Mouse (Mus musculus) gastrocnemius, adult 18-20 months (tissue): ENCODE measurements at regions not wholly inside any gene's neighbourhood (a gene's known extent, or its start where the extent isn't known, plus 50 kb on each side); places are given as distances from the start of the nearest gene placed in this dataset.

Experiments used
- DNase-seq: peaks from one replicate; pipeline ENCODE4 v3.0.0; 2021; ENCODE audit warnings: low spot score

- no peak for DNase-seq
Measured at GRCm38 (mm10) chr15:72101730-72102129, 1732.6 kb upstream of the Gm6569 start.

DNA sequence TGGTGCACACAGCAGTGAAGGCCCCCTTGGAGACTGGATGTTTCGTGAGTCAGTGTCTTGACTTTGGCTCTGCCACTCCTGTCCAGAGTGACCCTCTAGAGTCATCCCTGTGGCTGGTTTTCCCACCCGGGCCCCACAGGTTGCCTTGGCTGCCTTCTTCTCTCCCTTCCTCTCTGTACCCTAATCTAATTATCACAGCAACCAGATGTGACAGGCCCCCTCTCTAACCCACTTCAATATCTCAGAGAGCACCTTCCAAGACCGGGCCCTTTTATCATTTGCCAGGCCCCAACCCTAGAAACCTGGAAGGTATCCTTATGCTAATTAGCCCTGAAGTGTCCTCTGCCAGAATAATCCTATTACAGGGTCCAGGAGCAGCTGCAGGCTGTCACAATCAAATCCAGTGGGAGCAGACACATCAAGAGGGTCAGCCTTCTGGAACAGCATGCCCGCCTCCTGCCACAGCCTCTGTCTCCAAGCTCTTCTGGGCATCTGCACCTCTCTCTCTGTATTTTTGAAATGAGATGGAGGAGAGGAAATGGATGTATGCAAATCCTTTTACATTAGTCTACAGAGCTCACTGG, 1728.4 kb upstream of the Gm6569 start:
- DNase-seq = no peak

- no peak for DNase-seq
Measured at GRCm38 (mm10) chr15:72110520-72110919, 1723.8 kb upstream of the Gm6569 start.

- DNase-seq = no peak
Measured at GRCm38 (mm10) chr15:72116772-72117171, 1717.6 kb upstream of the Gm6569 start.

GRCm38 (mm10) chr15:72134226-72134625, 1700.1 kb upstream of the Gm6569 start:
- DNase-seq = no peak

GRCm38 (mm10) chr15:72135992-72136617, 1698.3 kb upstream of the Gm6569 start:
- DNase-seq = no peak

GRCm38 (mm10) chr15:72140122-72140521, 1694.2 kb upstream of the Gm6569 start:
- no peak for DNase-seq

DNA sequence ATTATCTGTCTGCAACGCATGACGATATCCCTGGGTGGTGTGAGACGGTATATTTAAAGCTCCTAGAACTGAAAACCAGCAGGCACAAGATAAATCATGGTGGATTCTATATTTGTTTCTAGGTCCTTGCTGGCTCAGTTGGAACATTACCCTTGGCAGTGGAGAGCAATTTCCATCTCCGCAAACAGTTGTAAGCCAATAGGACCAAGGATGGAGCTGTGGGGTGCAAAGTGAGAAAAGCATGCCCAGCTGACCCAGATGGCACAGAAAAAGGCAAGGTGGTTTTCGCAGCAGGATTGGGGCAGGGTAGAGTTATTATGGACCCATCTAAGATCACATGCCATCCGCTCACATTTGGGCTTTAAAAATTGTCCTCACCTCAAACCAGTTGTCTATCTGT, 1683.8 kb upstream of the Gm6569 start:
- DNase-seq = no peak

- DNase-seq = no peak
Measured at GRCm38 (mm10) chr15:72158505-72158904, 1675.9 kb upstream of the Gm6569 start.

- DNase-seq = no peak
Measured at GRCm38 (mm10) chr15:72200861-72201260, 1633.5 kb upstream of the Gm6569 start.

GRCm38 (mm10) chr15:72201791-72202190, 1632.6 kb upstream of the Gm6569 start:
- no peak for DNase-seq

DNA sequence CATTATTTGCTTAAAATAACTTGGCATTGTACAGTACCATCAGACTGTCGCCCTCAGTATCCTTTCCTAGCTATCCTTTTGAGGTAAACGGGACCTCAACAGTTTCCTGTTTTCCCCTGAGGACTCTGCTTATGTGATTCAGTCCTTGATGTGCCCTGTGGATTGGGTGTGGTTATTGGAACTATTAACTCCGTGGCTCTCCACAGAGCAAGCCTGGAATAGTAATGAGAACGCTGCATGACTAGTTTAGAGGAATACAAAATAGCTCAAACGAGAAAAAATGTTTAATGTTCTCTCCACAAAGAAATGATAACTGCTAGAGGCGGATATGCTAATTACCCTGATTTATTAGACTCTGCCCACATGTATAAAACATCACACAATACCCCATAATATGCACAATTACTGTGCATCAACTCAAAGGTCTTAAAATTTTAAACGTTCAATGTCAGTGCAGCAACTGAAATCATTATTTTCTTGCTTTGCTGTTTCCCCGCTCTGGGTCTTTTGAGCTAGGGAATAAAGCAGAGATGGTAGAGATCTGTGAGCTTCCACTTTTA, 1629.0 kb upstream of the Gm6569 start:
- no peak for DNase-seq

- peak; percentile 16 for DNase-seq
Measured at GRCm38 (mm10) chr15:72205950-72206349, 1628.4 kb upstream of the Gm6569 start.

- no peak for DNase-seq
Measured at GRCm38 (mm10) chr15:72207589-72207988, 1626.8 kb upstream of the Gm6569 start.

GRCm38 (mm10) chr15:72208076-72208475, 1626.3 kb upstream of the Gm6569 start:
- DNase-seq = no peak

DNA sequence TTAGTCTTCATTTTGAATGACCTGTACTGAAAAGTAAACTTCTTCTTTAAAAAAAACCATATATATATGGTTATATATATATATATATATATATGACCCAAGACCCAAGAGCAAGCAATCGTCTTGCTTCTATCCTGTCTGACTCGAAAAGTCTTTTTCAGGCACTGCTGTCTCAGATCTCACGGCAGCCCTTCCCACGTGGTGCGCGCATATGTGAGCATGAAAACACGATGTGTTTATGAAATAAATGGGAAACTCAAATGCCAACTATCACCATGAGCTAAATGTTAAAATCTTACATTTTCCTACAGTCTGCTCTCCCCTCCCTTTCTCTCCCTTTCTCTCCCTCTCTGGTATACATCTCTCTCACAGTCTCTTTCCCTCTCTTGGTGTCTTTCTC, 1625.4 kb upstream of the Gm6569 start:
- DNase-seq = no peak

DNA sequence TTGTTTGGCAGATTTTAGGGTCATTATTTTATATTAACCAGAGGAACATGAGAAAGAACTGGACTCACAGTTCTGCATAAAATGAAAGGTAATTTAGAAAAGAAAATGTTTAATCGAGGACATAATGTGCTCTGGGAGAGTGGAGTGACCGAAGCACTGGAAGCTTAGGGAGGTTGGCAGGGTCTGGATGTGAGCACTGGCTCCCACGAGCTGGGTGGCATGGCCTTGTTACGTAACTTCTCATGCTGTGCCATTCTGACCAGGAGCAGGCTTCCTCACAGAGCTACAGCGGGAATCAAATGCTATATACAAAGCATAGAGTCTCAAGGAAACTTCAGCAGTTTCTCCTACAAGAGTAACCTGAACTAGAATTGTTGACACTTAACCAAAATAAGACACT, 1616.6 kb upstream of the Gm6569 start:
- no peak for DNase-seq

DNA sequence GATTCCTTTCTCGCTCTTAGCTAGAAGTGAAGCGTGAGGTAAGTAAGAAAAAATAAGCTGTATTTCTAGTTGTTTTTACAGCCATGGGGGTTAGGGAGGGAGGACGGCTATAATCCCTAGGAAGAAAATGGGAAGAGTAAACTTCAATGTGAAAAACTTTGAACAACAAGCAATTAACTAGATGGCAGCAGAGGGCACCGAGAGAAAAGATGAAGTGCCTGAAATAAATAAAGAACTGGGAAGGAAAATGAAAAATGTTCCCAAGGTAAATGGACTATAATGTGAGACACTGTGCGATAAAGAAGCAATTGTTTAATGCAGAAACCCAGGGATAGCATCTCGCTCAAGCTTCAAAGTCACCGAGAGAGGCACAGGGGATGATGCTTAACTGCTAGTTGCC, 1614.4 kb upstream of the Gm6569 start:
- no peak for DNase-seq

DNA sequence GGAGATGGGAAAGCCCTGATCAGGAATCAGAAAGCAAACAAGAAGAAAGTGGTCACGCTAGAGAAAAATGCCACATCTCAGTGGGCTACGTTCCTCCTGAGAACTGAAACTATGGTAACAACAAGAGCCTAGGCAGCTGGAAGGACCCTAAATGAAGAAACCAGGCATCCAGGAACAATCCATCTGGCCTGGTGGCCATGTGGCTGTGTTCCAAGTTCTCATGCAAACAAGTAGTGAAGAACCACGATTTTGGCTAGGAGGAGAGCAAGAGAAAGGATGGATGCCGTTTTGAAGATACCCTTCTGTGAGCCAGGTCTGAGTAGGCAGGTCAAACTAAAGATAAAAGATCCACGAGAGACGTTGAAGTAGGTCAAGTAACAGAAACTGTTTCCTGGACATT, 1613.6 kb upstream of the Gm6569 start:
- no peak for DNase-seq

DNA sequence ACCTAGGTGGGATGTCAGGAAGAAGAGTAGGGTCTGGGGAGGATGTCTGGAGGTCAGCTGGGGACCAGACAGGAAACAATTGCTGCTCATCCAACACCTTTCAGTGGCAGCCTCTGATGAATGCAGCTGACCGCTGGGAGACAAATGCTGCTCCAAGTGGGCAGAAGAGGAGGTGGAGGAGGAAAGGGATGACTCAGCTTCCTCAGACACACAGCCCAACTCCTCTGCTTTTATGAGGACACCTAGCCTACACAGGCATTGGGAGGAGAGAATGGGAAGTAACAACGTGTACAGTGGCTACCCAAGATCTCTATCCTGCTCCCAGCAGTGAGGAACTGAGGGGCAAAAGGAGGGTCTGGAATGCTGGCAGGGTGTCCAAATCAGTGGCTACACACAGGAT, 1602.0 kb upstream of the Gm6569 start:
- no peak for DNase-seq

- no peak for DNase-seq
Measured at GRCm38 (mm10) chr15:72264619-72265018, 1569.7 kb upstream of the Gm6569 start.

GRCm38 (mm10) chr15:72283846-72284245, 1550.5 kb upstream of the Gm6569 start:
- DNase-seq = no peak

DNA sequence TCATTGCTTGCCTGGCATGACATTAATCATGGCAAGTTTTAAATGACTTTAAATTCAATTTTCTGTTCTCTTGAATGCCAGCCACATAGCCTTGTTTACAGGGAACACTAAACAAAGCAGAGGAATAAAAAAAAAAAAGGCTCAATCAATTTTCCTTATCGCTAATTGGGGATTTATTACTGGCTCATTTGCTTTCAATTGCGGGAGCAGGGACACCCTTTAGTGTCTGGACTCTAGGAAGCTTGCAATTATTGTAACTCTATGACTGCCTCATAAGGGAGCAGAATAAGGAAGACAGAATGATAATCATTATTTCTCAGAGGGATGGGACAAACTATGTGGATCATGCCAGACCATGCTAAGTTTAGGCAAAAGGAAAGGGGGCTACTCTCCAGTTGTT, 1537.7 kb upstream of the Gm6569 start:
- DNase-seq = no peak
